ENCODE assay signal across 8 mouse cellular contexts in the genomic region with DNA sequence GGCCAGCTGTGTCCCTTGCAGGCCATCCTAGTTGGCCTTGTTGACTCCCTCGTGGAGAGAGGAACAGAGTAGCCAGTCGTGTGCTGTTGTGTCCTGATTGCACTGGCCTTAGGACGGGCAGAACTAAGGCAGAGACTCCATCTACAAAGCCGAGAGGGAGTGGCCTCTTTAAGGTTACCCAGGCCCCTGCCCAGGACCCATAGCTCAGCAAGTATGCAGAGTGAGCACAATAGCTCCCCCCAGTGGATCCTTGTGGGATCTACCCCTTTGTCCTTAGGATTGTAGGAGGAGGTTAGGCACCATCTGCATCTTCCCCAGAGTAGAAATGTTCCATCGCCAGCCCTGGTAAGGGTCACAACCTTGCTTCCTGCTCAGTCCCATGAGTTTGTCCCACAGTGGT. TPM values are rescaled to one million over a fixed set of nuclear protein-coding genes. Genes with fewer than 3 reads are reported as not detected.
DNase-seq lines count a peak whose midpoint lies in the region; ATAC-seq lines count a peak whose summit lies in the region.

No protein-coding gene starts in this region.

- no peak overlapping the region for H3K4me3 ChIP-seq in hindbrain, embryonic 10.5 days
- no peak overlapping the region for H3K4me3 ChIP-seq in hindbrain, embryonic 13.5 days

- 33% methylated on average over 5 of the region's 5 CpGs for WGBS in hindbrain, embryonic 10.5 days
- 35% methylated on average over 5 of the region's 5 CpGs for WGBS in hindbrain, embryonic 13.5 days

- no peaks in the 10 kb centered on the region for H3K27me3 ChIP-seq in hindbrain, embryonic 10.5 days (ENCODE audit: insufficient read depth, poor library complexity, severe bottlenecking)
- no peaks in the 10 kb centered on the region for H3K27me3 ChIP-seq in hindbrain, embryonic 13.5 days

- H3K4me2 ChIP-seq in hindbrain, embryonic 13.5 days = no peak overlapping the region

- no peak overlapping the region for H3K27ac ChIP-seq in hindbrain, embryonic 10.5 days
- H3K27ac ChIP-seq in hindbrain, embryonic 13.5 days = no peak overlapping the region; the same call in 1 of the 2 replicates

- no peaks in the 10 kb centered on the region for H3K36me3 ChIP-seq in hindbrain, embryonic 10.5 days
- H3K36me3 ChIP-seq in hindbrain, embryonic 13.5 days = no peaks in the 10 kb centered on the region

- H3K4me1 ChIP-seq in hindbrain, embryonic 10.5 days (replicated peaks) = peaks cover 5% of the 10 kb centered on the region; the same call in 1 of the 2 replicates
- H3K4me1 ChIP-seq in hindbrain, embryonic 13.5 days (replicated peaks) = no peaks in the 10 kb centered on the region

- no peaks in the 10 kb centered on the region for H3K9me3 ChIP-seq in hindbrain, embryonic 10.5 days
- no peaks in the 10 kb centered on the region for H3K9me3 ChIP-seq in hindbrain, embryonic 13.5 days

- peak; percentile 72 for DNase-seq in hindbrain, embryonic 10.5 days (ENCODE audit: low spot score)
- peak; percentile 93 for DNase-seq in ES-CJ7 (ENCODE audit: low read depth, low spot score)
- DNase-seq in c-Kit-positive CD71-positive TER-119-positive erythroid progenitor cells, embryonic 14.5 days (ENCODE audit: low spot score) = peak; percentile 51
- peak; percentile 36 to 42 for DNase-seq in frontal cortex, postnatal 25 days (ENCODE audit: low spot score in 2 of 2)
- peak; percentile 49 to 78 for DNase-seq in kidney, postnatal 36 days
- DNase-seq in lung, postnatal 14 days = peak; percentile 76
- DNase-seq in spleen, postnatal 14 days (ENCODE audit: low spot score in 2 of 2) = peak; percentile 39 to 64

- no peak for ATAC-seq in hindbrain, embryonic 13.5 days (ENCODE audit: low FRiP score)

- H3K9ac ChIP-seq in hindbrain, embryonic 13.5 days = no peak overlapping the region

RNA-seq across cellular contexts. Expression of gene Chst3, which starts 27.5 kb away (rescaled TPM):
- 1.8 and 2.2 TPM in 2 replicates for polyA plus RNA-seq in hindbrain, embryonic 10.5 days (2016; fragmentation: Nextera tagmentation; extraction: Ambion mirVana)
- 1.8 and 2.0 TPM in 2 replicates for polyA plus RNA-seq in hindbrain, embryonic 13.5 days (2015; fragmentation: Nextera tagmentation; extraction: Ambion mirVana)

RNA-seq across cellular contexts. Expression of gene Psap, which starts 30.9 kb away (rescaled TPM):
- 53.9 and 86.4 TPM in 2 replicates for polyA plus RNA-seq in hindbrain, embryonic 10.5 days (2016; fragmentation: Nextera tagmentation; extraction: Ambion mirVana)
- polyA plus RNA-seq in hindbrain, embryonic 13.5 days (2015; fragmentation: Nextera tagmentation; extraction: Ambion mirVana) = 152 and 153 TPM in 2 replicates

Comparison
In these comparisons a context has a peak if more than half of its experiments do, and no peak if none do; other contexts are left out.
1. DNase-seq: peak in every context shown above with its lines; median percentile 93 in ES-CJ7; 76 in lung, postnatal 14 days; 72 in hindbrain, embryonic 10.5 days; 64 in kidney, postnatal 36 days; 52 in spleen, postnatal 14 days; 51 in c-Kit-positive CD71-positive TER-119-positive erythroid progenitor cells, embryonic 14.5 days; 39 in frontal cortex, postnatal 25 days.